Mouse (Mus musculus) embryonic facial prominence, embryonic 11.5 days (tissue): ENCODE data around the gene Ikbke. TPM values are rescaled to one million over a fixed set of nuclear protein-coding genes. Genes with fewer than 3 reads are reported as not detected.

Experiments
- ATAC-seq: fragments of 200-750 bp; cut with Nextera tagmentation; replicated peaks from 2 replicates; pipeline ENCODE4 v1.8.0; 2017; ENCODE audit warnings: low read depth; ENCODE audit not compliant: insufficient number of reproducible peaks, low FRiP score, low TSS enrichment
- DNase-seq: peaks from one replicate; pipeline ENCODE4 v3.0.0-alpha.2; 2015; ENCODE audit warnings: low spot score
- H3K27ac ChIP-seq: fragments of 300-500 bp; sonication (generic); replicated peaks from 2 replicates; pipeline ENCODE4 v1.5.1; 2014; ENCODE audit warnings: mild to moderate bottlenecking, low read depth, low read length, control low read depth
- H3K27me3 ChIP-seq: fragments of 300-500 bp; sonication (generic); 2 replicates; pipeline ENCODE4 v1.6.1; 2014; ENCODE audit warnings: mild to moderate bottlenecking, low read length, moderate library complexity, mixed read lengths; ENCODE audit not compliant: control insufficient read depth, insufficient read depth
- H3K36me3 ChIP-seq: fragments of 300-500 bp; sonication (generic); replicated peaks from 2 replicates; pipeline ENCODE4 v1.6.1; 2014; ENCODE audit warnings: low read depth, mild to moderate bottlenecking, low read length, moderate library complexity, mixed read lengths; ENCODE audit not compliant: control insufficient read depth, insufficient read depth
- H3K4me1 ChIP-seq: fragments of 300-500 bp; sonication (generic); 2 replicates; pipeline ENCODE4 v1.6.1; 2014; ENCODE audit warnings: low read length, mixed read lengths; ENCODE audit not compliant: control insufficient read depth, insufficient read depth
- H3K4me2 ChIP-seq: fragments of 300-500 bp; sonication (generic); 2 replicates; pipeline ENCODE4 v1.6.1; 2014; ENCODE audit warnings: low read depth, mild to moderate bottlenecking, control low read depth, low read length, moderate library complexity
- H3K4me3 ChIP-seq: fragments of 300-500 bp; sonication (generic); 2 replicates; pipeline ENCODE4 v1.5.1; 2014; ENCODE audit warnings: low read depth, low read length, control low read depth
- H3K9ac ChIP-seq: fragments of 300-500 bp; sonication (generic); replicated peaks from 2 replicates; pipeline ENCODE4 v1.6.1; 2014; ENCODE audit warnings: mild to moderate bottlenecking, control low read depth, low read length
- H3K9me3 ChIP-seq: fragments of 300-500 bp; sonication (generic); replicated peaks from 2 replicates; pipeline ENCODE4 v1.6.1; 2016; ENCODE audit warnings: mild to moderate bottlenecking, low read length, inconsistent platforms, mixed read lengths; ENCODE audit not compliant: control insufficient read depth
- WGBS: fragments of 180-500 bp; shearing (Covaris S2); extraction: QIAGEN DNeasy Blood & Tissue Kit; methylation state at CpG from one replicate; pipeline ENCODE4 v1.1.7; 2014; 5-methylcytosine and 5-hydroxymethylcytosine counted together
- polyA plus RNA-seq: library from polyadenylated mRNA; unstranded; fragments of >200 nt; fragmentation: Nextera tagmentation; extraction: Ambion mirVana; gene quantifications from 2 replicates; pipeline ENCODE4 v1.2.1, GENCODE M21; 2014

Gene Ikbke
- polyA plus RNA-seq, 1 experiment from 2014 or later: 0.49 TPM

- ATAC-seq: no peak
- Histone ChIP-seq H3K4me3 (no peak overlapping the region), H3K4me2 (no peak overlapping the region), H3K9me3 (no peaks in the 10 kb centered on the region), H3K9ac (no peak overlapping the region), H3K4me1 (no peaks in the 10 kb centered on the region), H3K36me3 (peaks cover 2% of the 10 kb centered on the region; the same call in 1 of the 2 replicates), H3K27ac (no peak overlapping the region), H3K27me3 (no peaks in the 10 kb centered on the region)
- WGBS: 89% methylated on average over 4 of the region's 4 CpGs
- DNase-seq: no peak
Measured at GRCm38 (mm10) chr1:131293221-131293921, 14.0 kb upstream of the Ikbke start.

- Histone ChIP-seq H3K9ac (no peak overlapping the region), H3K27ac (no peak overlapping the region), H3K4me2 (no peak overlapping the region), H3K27me3 (no peaks in the 10 kb centered on the region), H3K4me3 (no peak overlapping the region), H3K36me3 (peaks cover 2% of the 10 kb centered on the region; the same call in 1 of the 2 replicates), H3K9me3 (no peaks in the 10 kb centered on the region), H3K4me1 (no peaks in the 10 kb centered on the region)
- DNase-seq (peak; percentile 75), ATAC-seq (no peak)
- WGBS: 48% methylated on average over 2 of the region's 2 CpGs
Measured at GRCm38 (mm10) chr1:131290648-131291047, 11.2 kb upstream of the Ikbke start.

- no peak for DNase-seq
- ATAC-seq: no peak
- no peak overlapping the region for H3K27ac ChIP-seq
- H3K4me1 ChIP-seq: no peaks in the 10 kb centered on the region
- no peak overlapping the region for H3K4me2 ChIP-seq
- no peaks in the 10 kb centered on the region for H3K27me3 ChIP-seq
- no peak overlapping the region for H3K4me3 ChIP-seq
- H3K9me3 ChIP-seq: no peaks in the 10 kb centered on the region
- H3K36me3 ChIP-seq: peaks cover 2% of the 10 kb centered on the region; the same call in 1 of the 2 replicates
- no peak overlapping the region for H3K9ac ChIP-seq
- 89% methylated on average over 6 of the region's 6 CpGs for WGBS
Measured at GRCm38 (mm10) chr1:131288938-131289337, 9.5 kb upstream of the Ikbke start.

GRCm38 (mm10) chr1:131287267-131287666, 7.9 kb upstream of the Ikbke start:
- Histone ChIP-seq H3K27me3 (no peaks in the 10 kb centered on the region), H3K4me3 (no peak overlapping the region), H3K4me1 (no peaks in the 10 kb centered on the region), H3K4me2 (no peak overlapping the region), H3K9ac (no peak overlapping the region), H3K27ac (no peak overlapping the region), H3K36me3 (peaks cover 2% of the 10 kb centered on the region; the same call in 1 of the 2 replicates), H3K9me3 (no peaks in the 10 kb centered on the region)
- DNase-seq (no peak), ATAC-seq (no peak)
- 80% methylated on average over 2 of the region's 2 CpGs for WGBS

- Histone ChIP-seq H3K9ac (no peak overlapping the region), H3K4me2 (no peak overlapping the region), H3K36me3 (no peaks in the 10 kb centered on the region; the same call in 1 of the 2 replicates), H3K27ac (no peak overlapping the region), H3K4me1 (no peaks in the 10 kb centered on the region), H3K4me3 (no peak overlapping the region), H3K9me3 (no peaks in the 10 kb centered on the region), H3K27me3 (no peaks in the 10 kb centered on the region)
- no peak for DNase-seq
- WGBS: 79% methylated on average over 5 of the region's 5 CpGs
- no peak for ATAC-seq
Measured at GRCm38 (mm10) chr1:131286803-131287202, 7.4 kb upstream of the Ikbke start.

- DNase-seq (no peak), ATAC-seq (no peak)
- no peak overlapping the region for H3K4me3 ChIP-seq
- H3K4me2 ChIP-seq: no peak overlapping the region
- H3K27ac ChIP-seq: no peak overlapping the region
- H3K4me1 ChIP-seq: no peaks in the 10 kb centered on the region
- no peak overlapping the region for H3K9ac ChIP-seq
- H3K27me3 ChIP-seq: no peaks in the 10 kb centered on the region
- no peaks in the 10 kb centered on the region for H3K9me3 ChIP-seq
- H3K36me3 ChIP-seq: no peaks in the 10 kb centered on the region; the same call in 1 of the 2 replicates
- 85% methylated on average over 4 of the region's 4 CpGs for WGBS
Measured at GRCm38 (mm10) chr1:131284616-131285015, 5.2 kb upstream of the Ikbke start.

- no peak overlapping the region for H3K27ac ChIP-seq
- no peaks in the 10 kb centered on the region for H3K4me1 ChIP-seq
- H3K4me3 ChIP-seq: no peak overlapping the region
- no peaks in the 10 kb centered on the region; the same call in 1 of the 2 replicates for H3K36me3 ChIP-seq
- H3K4me2 ChIP-seq: no peak overlapping the region
- DNase-seq: no peak
- no peaks in the 10 kb centered on the region for H3K27me3 ChIP-seq
- 97% methylated on average over 1 of the region's 1 CpGs for WGBS
- no peak overlapping the region for H3K9ac ChIP-seq
- no peak for ATAC-seq
- H3K9me3 ChIP-seq: no peaks in the 10 kb centered on the region
Measured at GRCm38 (mm10) chr1:131284167-131284566, 4.8 kb upstream of the Ikbke start.

- Histone ChIP-seq H3K27ac (no peak overlapping the region), H3K27me3 (no peaks in the 10 kb centered on the region), H3K9me3 (no peaks in the 10 kb centered on the region), H3K9ac (no peak overlapping the region), H3K4me1 (no peaks in the 10 kb centered on the region), H3K36me3 (no peaks in the 10 kb centered on the region), H3K4me2 (no peak overlapping the region), H3K4me3 (no peak overlapping the region)
- WGBS: 61% methylated on average over 4 of the region's 4 CpGs
- ATAC-seq: no peak
- DNase-seq: no peak
Measured at GRCm38 (mm10) chr1:131281731-131282130, 2.3 kb upstream of the Ikbke start.
